Mouse (Mus musculus): ENCODE measurements around the gene Cacna2d3. TPM values are rescaled to one million over a fixed set of nuclear protein-coding genes. Genes with fewer than 3 reads are reported as not detected.
A peak's percentile ranks its signal among the peaks of the same experiment; 100 is the strongest.

The Cacna2d3 gene
- polyA plus RNA-seq, 1 experiment from 2014 or later = 0.99 TPM

GRCm38 (mm10) chr14:29491786-29492185 is 229.9 kb downstream of the Cacna2d3 start:
- Histone ChIP-seq H3K9ac (ENCODE audit: low read depth, low read length) (no peak overlapping the region), H3K9me3 (ENCODE audit: control insufficient read depth) (no peaks in the 10 kb centered on the region), H3K27ac (ENCODE audit: low read depth, low read length) (no peak overlapping the region), H3K36me3 (ENCODE audit: control insufficient read depth, insufficient read depth) (no peaks in the 10 kb centered on the region), H3K4me3 (ENCODE audit: low read depth, low read length) (no peak overlapping the region), H3K4me2 (replicated peaks; ENCODE audit: low read depth) (no peak overlapping the region), H3K4me1 (replicated peaks; ENCODE audit: control insufficient read depth, insufficient read depth, low read length) (no peaks in the 10 kb centered on the region), H3K27me3 (replicated peaks; ENCODE audit: control insufficient read depth, insufficient read depth, low read length) (no peaks in the 10 kb centered on the region)
- no peak for TF ChIP-seq CTCF (IDR thresholded peaks at IDR 0.05; ENCODE audit: low read depth)
- WGBS = 60% methylated on average over 1 of the region's 1 CpGs
- no peak for ATAC-seq

DNA sequence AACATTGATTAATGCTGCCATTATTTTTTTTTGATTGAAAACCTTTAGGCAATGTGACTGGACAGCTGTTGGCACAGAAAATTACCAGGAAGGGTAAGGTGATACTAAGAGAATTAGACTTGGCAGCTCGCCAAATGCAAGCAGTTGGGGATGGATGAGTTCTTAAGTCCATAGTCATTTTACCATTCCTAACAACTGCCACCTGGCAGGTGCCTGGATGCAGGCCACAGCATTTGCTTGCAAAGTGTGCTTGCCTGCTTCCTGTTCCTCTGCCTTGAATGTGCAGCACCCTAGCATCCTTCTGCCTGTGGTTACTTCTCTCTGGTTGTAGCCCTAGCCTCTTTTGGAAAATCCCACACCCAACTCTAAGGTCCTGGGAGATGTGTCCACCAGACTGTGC is 236.2 kb downstream of the Cacna2d3 start:
- no peaks in the 10 kb centered on the region for H3K9me3 ChIP-seq (ENCODE audit: control insufficient read depth)
- no peaks in the 10 kb centered on the region for H3K4me1 ChIP-seq (replicated peaks; ENCODE audit: control insufficient read depth, insufficient read depth, low read length)
- H3K4me3 ChIP-seq (ENCODE audit: low read depth, low read length) = no peak overlapping the region
- no peak overlapping the region for H3K9ac ChIP-seq (ENCODE audit: low read depth, low read length)
- 68% methylated on average over 1 of the region's 1 CpGs for WGBS
- no peaks in the 10 kb centered on the region for H3K36me3 ChIP-seq (ENCODE audit: control insufficient read depth, insufficient read depth)
- H3K4me2 ChIP-seq (replicated peaks; ENCODE audit: low read depth) = no peak overlapping the region
- no peaks in the 10 kb centered on the region for H3K27me3 ChIP-seq (replicated peaks; ENCODE audit: control insufficient read depth, insufficient read depth, low read length)
- no peak for TF ChIP-seq CTCF (IDR thresholded peaks at IDR 0.05; ENCODE audit: low read depth)
- no peak overlapping the region for H3K27ac ChIP-seq (ENCODE audit: low read depth, low read length)
- no peak for ATAC-seq

DNA sequence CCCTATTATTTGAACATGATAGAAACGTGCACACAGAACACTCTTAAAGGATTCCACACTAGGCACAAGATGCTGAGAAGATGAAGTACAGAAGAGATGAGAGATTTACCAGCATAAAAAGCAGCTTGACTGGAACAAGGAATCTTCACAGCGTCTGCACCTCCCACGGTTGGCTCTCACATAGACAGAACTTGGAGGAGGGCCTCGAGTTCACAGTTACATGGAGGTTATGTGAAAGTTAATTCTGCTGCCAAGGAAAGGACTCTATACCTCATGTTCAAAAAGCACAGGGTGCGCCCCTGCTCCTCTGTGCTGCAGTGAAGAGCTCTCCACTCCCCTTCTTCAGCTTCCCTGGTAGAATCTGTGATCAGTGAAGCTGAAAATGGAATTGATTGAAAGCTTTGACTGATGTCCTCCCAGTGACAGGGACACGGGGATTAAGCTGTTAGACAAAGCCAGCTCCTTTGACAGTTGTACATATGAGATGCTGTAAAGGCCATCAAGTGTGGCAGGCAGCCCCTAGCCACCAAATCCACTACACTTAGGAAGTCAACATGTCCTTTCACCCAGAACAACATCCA is 243.2 kb downstream of the Cacna2d3 start:
- Histone ChIP-seq H3K27ac (ENCODE audit: low read depth, low read length) (no peak overlapping the region), H3K4me2 (replicated peaks; ENCODE audit: low read depth) (no peak overlapping the region), H3K27me3 (replicated peaks; ENCODE audit: control insufficient read depth, insufficient read depth, low read length) (no peaks in the 10 kb centered on the region), H3K4me3 (ENCODE audit: low read depth, low read length) (no peak overlapping the region), H3K9me3 (ENCODE audit: control insufficient read depth) (no peaks in the 10 kb centered on the region), H3K4me1 (replicated peaks; ENCODE audit: control insufficient read depth, insufficient read depth, low read length) (no peaks in the 10 kb centered on the region), H3K36me3 (ENCODE audit: control insufficient read depth, insufficient read depth) (no peaks in the 10 kb centered on the region), H3K9ac (ENCODE audit: low read depth, low read length) (no peak overlapping the region)
- TF ChIP-seq CTCF (IDR thresholded peaks at IDR 0.05; ENCODE audit: low read depth) = no peak
- ATAC-seq = no peak
- WGBS = 72% methylated on average over 6 of the region's 6 CpGs

DNA sequence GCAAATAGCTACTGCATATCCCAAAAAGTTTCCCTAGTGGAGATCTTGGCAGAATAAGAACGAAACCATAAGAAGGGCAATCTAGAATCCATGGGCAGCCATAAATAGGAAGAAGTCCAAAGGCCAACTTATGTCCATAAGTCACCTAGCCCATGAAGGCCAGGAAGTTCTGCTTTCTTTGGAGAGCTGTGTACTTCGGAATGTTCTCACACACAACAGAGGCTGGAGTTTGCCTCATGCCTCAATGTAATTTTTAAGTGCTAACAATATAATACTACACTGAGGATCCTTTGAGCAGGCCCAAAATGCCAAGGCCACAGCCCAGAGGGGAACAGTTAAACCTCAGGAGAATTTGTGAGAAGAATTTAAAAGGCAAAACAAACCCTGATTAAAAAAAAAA is 257.4 kb downstream of the Cacna2d3 start:
- TF ChIP-seq CTCF (IDR thresholded peaks at IDR 0.05; ENCODE audit: low read depth) = no peak
- Histone ChIP-seq H3K4me1 (replicated peaks; ENCODE audit: control insufficient read depth, insufficient read depth, low read length) (no peaks in the 10 kb centered on the region), H3K9me3 (ENCODE audit: control insufficient read depth) (no peaks in the 10 kb centered on the region), H3K4me2 (replicated peaks; ENCODE audit: low read depth) (no peak overlapping the region), H3K27me3 (replicated peaks; ENCODE audit: control insufficient read depth, insufficient read depth, low read length) (no peaks in the 10 kb centered on the region), H3K4me3 (ENCODE audit: low read depth, low read length) (no peak overlapping the region), H3K36me3 (ENCODE audit: control insufficient read depth, insufficient read depth) (no peaks in the 10 kb centered on the region), H3K27ac (ENCODE audit: low read depth, low read length) (no peak overlapping the region), H3K9ac (ENCODE audit: low read depth, low read length) (no peak overlapping the region)
- ATAC-seq = no peak
- WGBS = 71% methylated on average over 2 of the region's 2 CpGs

GRCm38 (mm10) chr14:29449203-29449602 is 272.5 kb downstream of the Cacna2d3 start:
- Histone ChIP-seq H3K36me3 (ENCODE audit: control insufficient read depth, insufficient read depth) (no peaks in the 10 kb centered on the region), H3K4me2 (replicated peaks; ENCODE audit: low read depth) (no peak overlapping the region), H3K27me3 (replicated peaks; ENCODE audit: control insufficient read depth, insufficient read depth, low read length) (no peaks in the 10 kb centered on the region), H3K9ac (ENCODE audit: low read depth, low read length) (no peak overlapping the region), H3K4me1 (replicated peaks; ENCODE audit: control insufficient read depth, insufficient read depth, low read length) (no peaks in the 10 kb centered on the region), H3K4me3 (ENCODE audit: low read depth, low read length) (no peak overlapping the region), H3K9me3 (ENCODE audit: control insufficient read depth) (no peaks in the 10 kb centered on the region), H3K27ac (ENCODE audit: low read depth, low read length) (no peak overlapping the region)
- WGBS = 89% methylated on average over 3 of the region's 3 CpGs
- ATAC-seq = no peak
- no peak for TF ChIP-seq CTCF (IDR thresholded peaks at IDR 0.05; ENCODE audit: low read depth)

- Histone ChIP-seq H3K4me1 (replicated peaks; ENCODE audit: control insufficient read depth, insufficient read depth, low read length) (no peaks in the 10 kb centered on the region), H3K4me2 (replicated peaks; ENCODE audit: low read depth) (no peak overlapping the region), H3K4me3 (ENCODE audit: low read depth, low read length) (no peak overlapping the region), H3K36me3 (ENCODE audit: control insufficient read depth, insufficient read depth) (no peaks in the 10 kb centered on the region), H3K27me3 (replicated peaks; ENCODE audit: control insufficient read depth, insufficient read depth, low read length) (no peaks in the 10 kb centered on the region), H3K9ac (ENCODE audit: low read depth, low read length) (no peak overlapping the region), H3K27ac (ENCODE audit: low read depth, low read length) (no peak overlapping the region), H3K9me3 (ENCODE audit: control insufficient read depth) (no peaks in the 10 kb centered on the region)
- 35% methylated on average over 15 of the region's 15 CpGs for WGBS
- ATAC-seq = no peak
- TF ChIP-seq CTCF (IDR thresholded peaks at IDR 0.05; ENCODE audit: low read depth) = peak; percentile 81
Measured at GRCm38 (mm10) chr14:29443091-29444026, 278.3 kb downstream of the Cacna2d3 start.
